Mouse (Mus musculus): ENCODE measurements around the gene Slc25a34.

GRCm38 (mm10) chr4:141623037-141623436, 584 bp downstream of the Slc25a34 start:
- TF ChIP-seq CTCF (IDR thresholded peaks at IDR 0.05; ENCODE audit: control insufficient read depth, insufficient read depth, insufficient replicate concordance, low read depth, low read length) (no peak), POLR2A (IDR thresholded peaks at IDR 0.05; ENCODE audit: control insufficient read depth, low read depth, low read length) (no peak)
